Mouse (Mus musculus): ENCODE data around the gene Ankrd24. TPM values are rescaled to one million over a fixed set of nuclear protein-coding genes. Genes with fewer than 3 reads are reported as not detected.
A peak's percentile ranks its signal among the peaks of the same experiment; 100 is the strongest.

Gene Ankrd24
- polyA plus RNA-seq, 1 experiment: 14.0 TPM

GRCm38 (mm10) chr10:81604968-81605665 lies 23.2 kb upstream of the Ankrd24 start:
- Histone ChIP-seq H3K27me3 (ENCODE audit: control insufficient read depth, insufficient read depth, low read length) (no peaks in the 10 kb centered on the region), H3K27ac (ENCODE audit: insufficient read depth, low read length) (peak overlapping the region; percentile 76), H3K4me3 (ENCODE audit: extremely low read depth, insufficient read depth, insufficient read length) (peak overlapping the region; percentile 53; the same call in 1 of the 2 replicates), H3K36me3 (ENCODE audit: control insufficient read depth, insufficient read depth, low read length) (no peaks in the 10 kb centered on the region), H3K4me1 (ENCODE audit: control insufficient read depth, insufficient read depth, insufficient read length) (peaks cover 20% of the 10 kb centered on the region)
- peak; percentile 73 to 74 for DNase-seq (ENCODE audit: low read depth in 1 of 2, low spot score in 2 of 2)
- WGBS: 3% methylated on average over 29 of the region's 29 CpGs
- TF ChIP-seq POLR2A (IDR thresholded peaks at IDR 0.05; ENCODE audit: low read depth, low read length) (no peak), CTCF (IDR thresholded peaks at IDR 0.05; ENCODE audit: extremely low read depth, insufficient read depth, insufficient read length, insufficient replicate concordance) (peak; percentile 92)

GRCm38 (mm10) chr10:81605666-81605973 lies 22.7 kb upstream of the Ankrd24 start:
- H3K27me3 ChIP-seq (ENCODE audit: control insufficient read depth, insufficient read depth, low read length): no peaks in the 10 kb centered on the region
- peak overlapping the region; percentile 53 for H3K4me3 ChIP-seq (ENCODE audit: extremely low read depth, insufficient read depth, insufficient read length)
- H3K36me3 ChIP-seq (ENCODE audit: control insufficient read depth, insufficient read depth, low read length): no peaks in the 10 kb centered on the region
- TF ChIP-seq POLR2A (IDR thresholded peaks at IDR 0.05; ENCODE audit: low read depth, low read length) (no peak), CTCF (IDR thresholded peaks at IDR 0.05; ENCODE audit: extremely low read depth, insufficient read depth, insufficient read length, insufficient replicate concordance) (no peak)
- peak overlapping the region; percentile 76 for H3K27ac ChIP-seq (ENCODE audit: insufficient read depth, low read length)
- H3K4me1 ChIP-seq (ENCODE audit: control insufficient read depth, insufficient read depth, insufficient read length): peaks cover 19% of the 10 kb centered on the region
- DNase-seq (ENCODE audit: low read depth in 1 of 2, low spot score in 2 of 2): no peak
- 3% methylated on average over 14 of the region's 14 CpGs for WGBS

DNA sequence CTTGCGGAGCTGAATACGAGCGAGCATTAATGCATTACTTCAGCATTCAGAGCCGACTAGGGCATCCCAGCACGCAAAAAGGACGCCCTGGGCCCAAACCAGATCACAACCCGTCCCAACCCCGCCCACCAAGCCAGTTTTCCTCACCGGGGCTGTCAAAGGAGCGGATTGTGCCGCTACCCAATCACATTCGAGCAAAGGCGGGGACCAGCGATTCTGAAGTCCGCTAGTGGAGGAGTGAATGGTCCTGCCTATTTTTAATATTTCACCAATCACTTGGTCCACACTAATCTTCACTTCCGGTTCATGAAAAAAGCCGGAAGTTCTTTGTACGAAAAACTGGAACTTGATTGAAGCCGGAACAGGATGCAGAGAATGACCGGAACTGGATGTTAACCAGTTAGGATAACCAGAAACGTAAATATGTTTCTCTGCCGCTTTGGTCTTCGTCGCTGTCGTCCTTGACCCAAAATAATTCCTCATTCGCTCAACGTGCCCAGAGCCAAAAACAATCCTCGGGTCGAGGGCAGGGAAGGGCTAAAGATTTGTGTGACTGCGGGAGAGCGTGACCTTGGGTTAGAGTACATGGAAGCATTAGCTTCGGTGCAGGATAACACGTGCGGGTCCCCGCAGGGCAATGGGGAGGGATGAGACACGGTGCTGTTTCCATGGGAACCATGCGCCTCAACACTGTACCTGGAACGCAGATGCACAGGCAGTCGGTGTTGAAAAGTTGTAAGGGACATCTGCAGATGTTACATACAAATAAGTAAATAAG lies 22.2 kb upstream of the Ankrd24 start, which contains the start of gene BC025920:
BC025920 (plus strand) TSS at position 297 of the 778 bp plus-strand sequence.
- H3K4me1 ChIP-seq (ENCODE audit: control insufficient read depth, insufficient read depth, insufficient read length): peaks cover 16% of the 10 kb centered on the region
- peak within 1 kb of the TSS; percentile 68 for H3K4me3 ChIP-seq (ENCODE audit: extremely low read depth, insufficient read depth, insufficient read length)
- H3K27me3 ChIP-seq (ENCODE audit: control insufficient read depth, insufficient read depth, low read length): no peaks in the 10 kb centered on the region
- no peaks in the 10 kb centered on the region for H3K36me3 ChIP-seq (ENCODE audit: control insufficient read depth, insufficient read depth, low read length)
- 2% methylated on average over 39 of the region's 39 CpGs for WGBS
- peak within 1 kb of the TSS; percentile 76 for H3K27ac ChIP-seq (ENCODE audit: insufficient read depth, low read length)
- peak; percentile 41 for TF ChIP-seq POLR2A (IDR thresholded peaks at IDR 0.05; ENCODE audit: low read depth, low read length)
- TF ChIP-seq CTCF (IDR thresholded peaks at IDR 0.05; ENCODE audit: extremely low read depth, insufficient read depth, insufficient read length, insufficient replicate concordance): no peak
- DNase-seq (ENCODE audit: low read depth in 1 of 2, low spot score in 2 of 2): peak; percentile 90 to 92

- 94% methylated on average over 1 of the region's 1 CpGs for WGBS
- no peak for TF ChIP-seq POLR2A (IDR thresholded peaks at IDR 0.05; ENCODE audit: low read depth, low read length)
- no peak for TF ChIP-seq CTCF (IDR thresholded peaks at IDR 0.05; ENCODE audit: extremely low read depth, insufficient read depth, insufficient read length, insufficient replicate concordance)
These were observed 20.0 kb upstream of the Ankrd24 start for GRCm38 (mm10) chr10:81608308-81608707.

GRCm38 (mm10) chr10:81612779-81613178 lies 15.6 kb upstream of the Ankrd24 start:
- Histone ChIP-seq H3K27me3 (ENCODE audit: control insufficient read depth, insufficient read depth, low read length) (no peaks in the 10 kb centered on the region), H3K4me1 (ENCODE audit: control insufficient read depth, insufficient read depth, insufficient read length) (no peaks in the 10 kb centered on the region), H3K36me3 (ENCODE audit: control insufficient read depth, insufficient read depth, low read length) (no peaks in the 10 kb centered on the region), H3K4me3 (ENCODE audit: extremely low read depth, insufficient read depth, insufficient read length) (no peak overlapping the region), H3K27ac (ENCODE audit: insufficient read depth, low read length) (no peak overlapping the region)
- no peak for TF ChIP-seq POLR2A (IDR thresholded peaks at IDR 0.05; ENCODE audit: low read depth, low read length)
- TF ChIP-seq CTCF (IDR thresholded peaks at IDR 0.05; ENCODE audit: extremely low read depth, insufficient read depth, insufficient read length, insufficient replicate concordance): no peak
- WGBS: 75% methylated on average over 3 of the region's 3 CpGs
- no peak for DNase-seq (ENCODE audit: low read depth in 1 of 2, low spot score in 2 of 2)

More at GRCm38 (mm10) chr10:81608308-81608707, 20.0 kb upstream of the Ankrd24 start:
- H3K4me3 ChIP-seq (ENCODE audit: extremely low read depth, insufficient read depth, insufficient read length): no peak overlapping the region
- DNase-seq (ENCODE audit: low read depth in 1 of 2, low spot score in 2 of 2): no peak
- no peak overlapping the region for H3K27ac ChIP-seq (ENCODE audit: insufficient read depth, low read length)
- H3K27me3 ChIP-seq (ENCODE audit: control insufficient read depth, insufficient read depth, low read length): no peaks in the 10 kb centered on the region
- no peaks in the 10 kb centered on the region for H3K36me3 ChIP-seq (ENCODE audit: control insufficient read depth, insufficient read depth, low read length)
- H3K4me1 ChIP-seq (ENCODE audit: control insufficient read depth, insufficient read depth, insufficient read length): peaks cover 6% of the 10 kb centered on the region; the same call in 1 of the 2 replicates

DNA sequence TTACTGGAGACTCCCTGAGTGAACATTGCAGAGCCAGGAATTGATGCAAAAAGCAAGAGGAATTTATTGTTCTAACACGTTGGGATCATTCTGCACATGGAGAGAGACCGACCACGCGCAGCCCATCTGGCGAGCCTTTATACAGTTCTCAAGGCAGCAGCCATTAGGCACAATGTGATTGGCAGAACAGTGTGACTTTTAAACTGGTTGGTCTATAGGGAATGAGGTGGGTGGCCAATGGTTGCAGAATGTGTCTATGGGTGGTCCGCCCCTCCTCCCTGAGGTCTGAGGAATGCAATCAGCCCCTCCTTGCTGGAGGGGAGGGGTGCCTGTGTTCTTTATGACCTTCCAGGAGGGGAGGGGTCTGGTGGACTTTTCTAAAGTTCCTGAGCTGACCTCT lies 12.9 kb upstream of the Ankrd24 start:
- TF ChIP-seq CTCF (IDR thresholded peaks at IDR 0.05; ENCODE audit: extremely low read depth, insufficient read depth, insufficient read length, insufficient replicate concordance): no peak
- no peak for TF ChIP-seq POLR2A (IDR thresholded peaks at IDR 0.05; ENCODE audit: low read depth, low read length)
- H3K4me1 ChIP-seq (ENCODE audit: control insufficient read depth, insufficient read depth, insufficient read length): no peaks in the 10 kb centered on the region
- no peak overlapping the region for H3K4me3 ChIP-seq (ENCODE audit: extremely low read depth, insufficient read depth, insufficient read length)
- DNase-seq (ENCODE audit: low read depth in 1 of 2, low spot score in 2 of 2): no peak
- no peaks in the 10 kb centered on the region for H3K36me3 ChIP-seq (ENCODE audit: control insufficient read depth, insufficient read depth, low read length)
- no peaks in the 10 kb centered on the region for H3K27me3 ChIP-seq (ENCODE audit: control insufficient read depth, insufficient read depth, low read length)
- no peak overlapping the region for H3K27ac ChIP-seq (ENCODE audit: insufficient read depth, low read length)
- 83% methylated on average over 6 of the region's 6 CpGs for WGBS

Data from spleen, adult 2 months (tissue).